Mouse (Mus musculus) cerebellum, adult 2 months (tissue): ENCODE measurements around the gene Gpatch4.

Experiments
- CTCF ChIP-seq: fragments of 200-500 bp; IDR thresholded peaks from 2 replicates; pipeline ENCODE4 v1.5.1; 2011; ENCODE audit warnings: low read depth, mild to moderate bottlenecking, control low read depth, low read length, moderate library complexity, borderline replicate concordance; ENCODE audit not compliant: insufficient read depth
- POLR2A ChIP-seq: fragments of 200-500 bp; IDR thresholded peaks from 2 replicates; pipeline ENCODE4 v1.6.1; 2011; ENCODE audit warnings: low read length, control low read depth, borderline replicate concordance; ENCODE audit not compliant: insufficient read depth

DNA sequence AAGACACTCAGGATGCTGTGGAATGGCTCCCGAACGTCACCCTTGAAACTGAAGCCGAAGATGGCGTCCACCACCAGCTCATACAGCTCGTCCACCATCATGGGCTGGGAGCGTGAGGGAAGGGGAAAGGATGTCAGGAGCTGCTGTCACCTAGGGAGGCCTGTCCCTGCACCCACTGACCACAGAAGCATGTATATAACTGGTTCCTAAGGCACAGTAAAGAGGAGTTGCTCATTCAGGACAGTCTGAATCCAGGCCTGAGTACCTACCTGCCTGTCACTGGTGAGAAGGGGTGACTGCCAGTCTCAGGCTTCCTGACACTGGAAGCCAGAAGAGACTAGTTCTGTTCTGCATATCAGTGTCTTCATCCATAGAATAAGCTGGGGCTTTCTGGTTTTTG, 14.1 kb downstream of the Gpatch4 start:
- TF ChIP-seq CTCF (no peak), POLR2A (no peak)
